Mouse (Mus musculus): Measurements from ENCODE around the gene Fam19a4.

DNA sequence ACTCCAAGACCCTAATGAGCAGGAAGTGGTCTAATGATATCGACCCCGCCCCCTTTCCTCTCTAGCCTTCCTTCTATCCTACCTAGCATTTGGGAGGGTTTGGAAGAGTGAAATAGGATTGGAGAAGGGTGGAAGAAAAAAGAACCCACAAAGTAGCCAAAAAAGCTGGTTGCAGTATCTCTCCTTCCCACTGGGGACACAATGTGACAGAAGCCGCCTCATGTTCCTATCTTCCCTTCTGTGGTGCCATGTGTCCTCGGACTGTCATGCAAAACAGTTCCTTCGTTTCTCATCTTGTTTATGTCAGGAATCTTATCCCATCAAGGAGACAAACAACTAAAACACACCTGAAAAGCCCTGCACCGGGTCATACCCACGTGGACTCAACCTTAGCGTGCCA is 45.9 kb upstream of the Fam19a4 start:
- no peak for TF ChIP-seq HCFC1 (IDR thresholded peaks at IDR 0.05; ENCODE audit: borderline replicate concordance, insufficient read depth, low read length)
- no peak for TF ChIP-seq ZNF384 (IDR thresholded peaks at IDR 0.05; ENCODE audit: low read depth, low read length)
- no peak for TF ChIP-seq ZC3H11A (IDR thresholded peaks at IDR 0.05; ENCODE audit: borderline replicate concordance, low read depth, low read length)
- no peak for TF ChIP-seq MAFK (IDR thresholded peaks at IDR 0.05; ENCODE audit: insufficient read depth, low read depth, low read length)
- no peak for TF ChIP-seq CHD2 (IDR thresholded peaks at IDR 0.05; ENCODE audit: low read depth, low read length)

Data from ES-E14 (cell line).